Mouse (Mus musculus): ENCODE measurements at regions not wholly inside any gene's neighbourhood (a gene's known extent, or its start where the extent isn't known, plus 50 kb on each side); places are given as distances from the start of the nearest gene placed in this dataset.

GRCm38 (mm10) chr3:19904446-19905275 lies 52.2 kb upstream of the Cp start:
- TF ChIP-seq CTCF (IDR thresholded peaks at IDR 0.05; ENCODE audit: low read depth, low read length) (peak; percentile 27; the same call in 1 of the 2 replicates), GATA1 (IDR thresholded peaks at IDR 0.05; ENCODE audit: borderline replicate concordance, low read length) (no peak), TAL1 (conservative IDR thresholded peaks at IDR 0.05; ENCODE audit: low read depth, low read length) (no peak), GATA2 (IDR thresholded peaks at IDR 0.05; ENCODE audit: borderline replicate concordance, low read depth, low read length) (no peak)

Measured in G1E (cell line).